Mouse (Mus musculus) thymus, postnatal 10 days (tissue): Measurements from ENCODE around the gene Dzip1l.
"Not testable (repeated sequence)": the region's sequence is repeated elsewhere in the genome, so short reads cannot be mapped to it uniquely, and the experiment has no call there.

Experiments
- DNase-seq, 2 experiments: peaks; one replicate each; pipeline ENCODE4 v3.0.0; 2021; ENCODE audit warnings: low spot score in 2 of 2

The Dzip1l gene

GRCm38 (mm10) chr9:99629281-99630011, at the start of gene Dzip1l:
TSS of gene Dzip1l (plus strand) at chr9:99629496.
- no peak for DNase-seq

GRCm38 (mm10) chr9:99580655-99581054, 48.6 kb upstream of the Dzip1l start:
- peak in 1 of 2 experiments; percentile 37 for DNase-seq

GRCm38 (mm10) chr9:99587505-99588202, 41.6 kb upstream of the Dzip1l start:
- peak in 1 of 2 experiments; percentile 50 for DNase-seq

- no peak for DNase-seq
Measured at GRCm38 (mm10) chr9:99591144-99591543, 38.2 kb upstream of the Dzip1l start.

GRCm38 (mm10) chr9:99599127-99599526, 30.2 kb upstream of the Dzip1l start:
- not testable (repeated sequence) for DNase-seq

GRCm38 (mm10) chr9:99603566-99603965, 25.7 kb upstream of the Dzip1l start:
- DNase-seq: no peak

GRCm38 (mm10) chr9:99612202-99612601, 17.1 kb upstream of the Dzip1l start, which contains the start of gene A4gnt:
TSS of gene A4gnt (plus strand) at chr9:99612502.
- no peak for DNase-seq

- DNase-seq: no peak
Measured at GRCm38 (mm10) chr9:99619688-99620087, 9.6 kb upstream of the Dzip1l start.

GRCm38 (mm10) chr9:99620196-99620595, 9.1 kb upstream of the Dzip1l start:
- DNase-seq: no peak

- DNase-seq: no peak
Measured at GRCm38 (mm10) chr9:99622034-99622433, 7.3 kb upstream of the Dzip1l start.

- no peak for DNase-seq
Measured at GRCm38 (mm10) chr9:99622966-99623365, 6.3 kb upstream of the Dzip1l start.

- DNase-seq: no peak
Measured at GRCm38 (mm10) chr9:99624117-99624516, 5.2 kb upstream of the Dzip1l start.

GRCm38 (mm10) chr9:99628581-99628980, 715 bp upstream of the Dzip1l start:
- no peak for DNase-seq

- no peak for DNase-seq
Measured at GRCm38 (mm10) chr9:99630071-99630470, 775 bp downstream of the Dzip1l start.

- DNase-seq: no peak
Measured at GRCm38 (mm10) chr9:99630528-99631125, 1.3 kb downstream of the Dzip1l start.

GRCm38 (mm10) chr9:99631781-99632180, 2.5 kb downstream of the Dzip1l start:
- no peak for DNase-seq

- DNase-seq: no peak
Measured at GRCm38 (mm10) chr9:99632264-99632663, 3.0 kb downstream of the Dzip1l start.

GRCm38 (mm10) chr9:99636776-99637175, 7.5 kb downstream of the Dzip1l start:
- DNase-seq: no peak

GRCm38 (mm10) chr9:99637227-99637626, 7.9 kb downstream of the Dzip1l start:
- DNase-seq: no peak

- DNase-seq: no peak
Measured at GRCm38 (mm10) chr9:99637736-99638135, 8.4 kb downstream of the Dzip1l start.

- no peak for DNase-seq
Measured at GRCm38 (mm10) chr9:99639957-99640356, 10.7 kb downstream of the Dzip1l start.

- DNase-seq: no peak
Measured at GRCm38 (mm10) chr9:99645416-99645815, 16.1 kb downstream of the Dzip1l start.

- no peak for DNase-seq
Measured at GRCm38 (mm10) chr9:99646102-99646501, 16.8 kb downstream of the Dzip1l start.
